Mouse (Mus musculus) ES-E14 (cell line): ENCODE measurements at regions not wholly inside any gene's neighbourhood (a gene's known extent, or its start where the extent isn't known, plus 50 kb on each side); places are given as distances from the start of the nearest gene placed in this dataset.

ENCODE experiments used
- DNase-seq: peaks from one replicate; pipeline ENCODE4 v3.0.0-alpha.2; 2013; ENCODE audit warnings: low read depth, low spot score
- H3K27ac ChIP-seq: 2 replicates; pipeline ENCODE4 v1.5.1; 2012; ENCODE audit warnings: low read depth, mild to moderate bottlenecking, low read length, moderate library complexity, mixed read lengths; ENCODE audit not compliant: poor library complexity, insufficient read depth, severe bottlenecking
- H3K36me3 ChIP-seq: 2 replicates; pipeline ENCODE4 v1.6.1; 2012; ENCODE audit warnings: mild to moderate bottlenecking, low read length, moderate library complexity, mixed read lengths; ENCODE audit not compliant: control insufficient read depth, poor library complexity, insufficient read depth, severe bottlenecking
- H3K4me1 ChIP-seq, 2 experiments: fragments of 150-350 bp in 1 of 2; sonication (generic) in 1 of 2; 2 replicates each; pipeline ENCODE4 v1.6.1; 2012; ENCODE audit warnings: low read length in 2 of 2, mild to moderate bottlenecking in 1 of 2, mixed read lengths in 1 of 2; ENCODE audit not compliant: control insufficient read depth in 2 of 2, insufficient read depth in 2 of 2, poor library complexity in 1 of 2
- H3K4me3 ChIP-seq, 2 experiments: fragments of 150-350 bp in 1 of 2; sonication (generic) in 1 of 2; 2 replicates each; pipeline ENCODE4 v1.5.1; 2012; ENCODE audit warnings: low read length in 2 of 2, low read depth in 1 of 2, mild to moderate bottlenecking in 1 of 2, mixed read lengths in 1 of 2; ENCODE audit not compliant: insufficient read depth in 1 of 2, poor library complexity in 1 of 2, severe bottlenecking in 1 of 2
- H3K9ac ChIP-seq: 2 replicates; pipeline ENCODE4 v1.6.1; 2012; ENCODE audit warnings: low read depth, mild to moderate bottlenecking, low read length, mixed read lengths; ENCODE audit not compliant: poor library complexity, insufficient read depth, severe bottlenecking
- H3K9me3 ChIP-seq: fragments of 150-350 bp; sonication (generic); 2 replicates; pipeline ENCODE4 v1.6.1; 2012; ENCODE audit warnings: low read depth, mild to moderate bottlenecking, low read length; ENCODE audit not compliant: control insufficient read depth, insufficient read depth
- CHD2 ChIP-seq: IDR thresholded peaks from 2 replicates; pipeline ENCODE4 v1.6.1; 2014; ENCODE audit warnings: mild to moderate bottlenecking, low read depth, low read length, inconsistent platforms
- HCFC1 ChIP-seq: IDR thresholded peaks from 2 replicates; pipeline ENCODE4 v1.6.1; 2012; ENCODE audit warnings: low read length, inconsistent platforms, borderline replicate concordance; ENCODE audit not compliant: insufficient read depth
- MAFK ChIP-seq: IDR thresholded peaks from 2 replicates; pipeline ENCODE4 v1.6.1; 2014; ENCODE audit warnings: mild to moderate bottlenecking, low read depth, low read length, inconsistent platforms; ENCODE audit not compliant: insufficient read depth
- ZC3H11A ChIP-seq: IDR thresholded peaks from 2 replicates; pipeline ENCODE4 v1.6.1; 2012; ENCODE audit warnings: low read depth, mild to moderate bottlenecking, inconsistent platforms, low read length, borderline replicate concordance
- ZNF384 ChIP-seq: IDR thresholded peaks from 2 replicates; pipeline ENCODE4 v1.6.1; 2012; ENCODE audit warnings: low read depth, low read length, inconsistent platforms
- in situ Hi-C, 2 experiments: fragments of 600-800 bp; cut with MboI; formaldehyde crosslinking; loops; one replicate each; pipeline ENCODE4 v1.15.1; 2025; ENCODE audit warnings: low sequenced_read_pairs in 2 of 2, inconsistent platforms in 1 of 2; ENCODE audit not compliant: unreplicated experiment in 2 of 2

DNA sequence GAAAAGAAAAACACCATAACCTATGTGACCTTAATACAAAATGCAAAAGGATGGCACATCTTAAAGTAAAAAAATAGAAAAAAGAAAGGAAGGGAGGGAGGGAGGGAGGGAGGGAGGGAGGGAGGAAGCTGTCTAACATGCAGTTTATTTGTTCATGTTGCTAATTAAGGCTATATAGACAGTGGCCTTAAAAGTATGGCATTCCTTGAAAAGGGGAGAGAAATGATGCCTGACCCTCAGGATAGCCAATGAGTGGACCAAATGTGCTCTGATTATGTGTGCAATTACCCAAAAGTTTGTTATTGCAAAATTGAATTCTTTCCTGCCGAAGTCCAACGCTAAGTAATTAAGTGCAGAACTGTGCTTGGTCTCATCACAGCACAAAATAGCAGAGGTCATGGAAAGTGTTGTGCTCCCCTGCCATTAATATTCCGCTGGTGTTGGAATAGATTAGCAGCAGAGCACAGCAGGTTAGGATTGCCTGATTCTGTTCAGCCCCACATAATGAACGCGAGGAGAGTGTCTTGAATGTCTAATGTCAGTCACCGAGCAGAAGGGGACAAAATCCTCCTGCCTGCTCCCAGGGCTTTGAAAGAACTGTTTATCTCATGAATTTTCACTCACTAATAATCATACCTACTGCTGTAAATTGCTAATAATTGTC, 531.7 kb upstream of the Mctp2 start:
- TF ChIP-seq MAFK, result no peak
- TF ChIP-seq CHD2, result no peak
- TF ChIP-seq ZC3H11A, result no peak
- no peak overlapping the region for H3K27ac ChIP-seq
- H3K4me3 ChIP-seq, result no peak overlapping the region
- in situ Hi-C loops, result no loop called here
- DNase-seq, result no peak
- no peaks in the 10 kb centered on the region for H3K36me3 ChIP-seq
- H3K9ac ChIP-seq, result no peak overlapping the region
- no peaks in the 10 kb centered on the region for H3K4me1 ChIP-seq
- no peaks in the 10 kb centered on the region for H3K9me3 ChIP-seq

DNA sequence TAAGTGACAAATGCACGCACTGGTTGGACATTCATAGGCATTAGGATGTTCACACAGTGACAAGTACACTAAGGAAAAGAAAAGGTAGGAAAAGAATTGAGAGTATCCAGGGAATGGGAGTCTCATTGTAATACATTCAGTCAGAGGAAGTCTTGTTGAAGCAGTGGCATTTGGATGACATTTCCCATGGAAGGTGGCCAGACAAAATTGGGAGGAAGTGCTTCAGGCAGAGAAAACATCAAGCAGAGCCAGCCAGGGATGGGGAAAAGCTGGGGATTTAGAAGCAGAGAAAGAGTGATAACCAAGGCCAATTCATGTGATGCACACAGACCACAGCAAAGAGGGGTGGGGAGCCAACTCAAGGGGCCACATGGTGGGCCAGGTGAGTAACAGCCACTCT, 524.0 kb upstream of the Rgma start:
- H3K4me3 ChIP-seq, result no peak overlapping the region
- TF ChIP-seq ZNF384, result no peak
- no peak for TF ChIP-seq CHD2
- no peak for TF ChIP-seq HCFC1
- no peak for TF ChIP-seq MAFK
- TF ChIP-seq ZC3H11A, result no peak
- in situ Hi-C loops, result no loop called here
- H3K27ac ChIP-seq, result no peak overlapping the region
- no peaks in the 10 kb centered on the region for H3K9me3 ChIP-seq
- no peak for DNase-seq
- H3K36me3 ChIP-seq, result no peaks in the 10 kb centered on the region
- no peak overlapping the region for H3K9ac ChIP-seq
- no peaks in the 10 kb centered on the region for H3K4me1 ChIP-seq

DNA sequence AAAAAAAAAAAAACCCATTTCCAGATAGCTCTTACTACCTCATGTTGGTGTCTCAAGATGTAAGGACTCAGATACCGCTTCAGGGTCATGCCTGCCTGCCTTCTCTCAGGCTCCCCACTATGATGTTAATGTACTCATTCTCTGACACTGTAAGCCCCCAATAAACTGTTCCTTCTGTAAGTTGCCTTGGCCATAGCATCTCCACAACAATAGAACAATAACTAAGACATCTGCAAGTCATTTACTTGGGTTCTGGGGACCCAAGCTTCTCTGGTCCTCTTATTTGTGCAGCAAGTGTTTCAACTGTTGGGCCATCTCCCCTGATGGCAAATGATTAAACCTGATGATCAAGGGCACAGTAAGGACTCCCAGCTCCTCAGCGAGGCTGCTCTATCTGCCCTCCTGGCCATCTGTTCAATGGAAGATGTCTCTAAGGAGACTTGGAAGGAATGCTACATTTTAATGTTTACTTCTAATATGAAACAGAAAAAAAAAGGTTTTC, 520.8 kb upstream of the Rgma start:
- no peak overlapping the region for H3K27ac ChIP-seq
- DNase-seq, result peak; percentile 30
- H3K36me3 ChIP-seq, result no peaks in the 10 kb centered on the region
- H3K9me3 ChIP-seq, result no peaks in the 10 kb centered on the region
- in situ Hi-C loops, result no loop called here
- H3K4me3 ChIP-seq, result no peak overlapping the region
- H3K4me1 ChIP-seq, result no peaks in the 10 kb centered on the region
- TF ChIP-seq ZC3H11A (no peak), CHD2 (no peak), ZNF384 (no peak), HCFC1 (no peak), MAFK (no peak)
- H3K9ac ChIP-seq, result no peak overlapping the region

DNA sequence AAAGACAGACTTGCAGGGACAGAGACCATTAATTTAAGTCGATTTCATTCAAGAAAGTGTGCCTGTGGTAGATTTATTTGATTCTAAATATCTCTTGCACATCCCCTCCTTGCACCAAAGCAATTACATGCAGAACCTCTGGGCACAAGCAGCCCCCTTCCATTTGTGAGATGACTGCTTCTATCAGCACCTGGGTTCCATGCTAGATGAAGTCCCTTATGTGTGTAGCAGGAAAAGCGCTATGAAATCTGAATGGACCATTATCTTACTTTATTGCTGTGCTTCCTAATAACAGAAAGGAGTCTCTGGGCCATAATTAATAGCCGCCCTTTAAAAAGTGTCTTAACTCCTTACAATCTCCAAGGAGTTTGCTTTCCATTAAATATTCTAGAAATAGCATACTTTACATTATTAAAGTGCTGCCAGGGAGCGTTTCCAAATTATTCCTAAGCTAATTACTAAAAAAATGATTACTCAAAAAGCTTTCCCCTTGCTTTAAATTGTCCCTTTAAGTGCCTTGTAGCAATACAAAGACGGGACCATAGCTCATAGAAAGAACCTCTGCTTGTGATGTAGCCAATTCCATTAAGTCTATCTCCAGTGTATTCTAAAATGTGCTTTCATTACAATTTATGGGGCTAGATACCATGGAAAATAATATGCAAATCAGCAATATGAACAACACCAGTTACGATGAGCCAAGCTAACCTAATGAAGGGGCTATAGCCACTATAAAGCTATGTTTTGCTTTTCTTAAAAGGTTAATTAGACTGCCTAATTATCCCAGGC, 508.1 kb upstream of the Rgma start:
- Histone ChIP-seq H3K9me3 (no peaks in the 10 kb centered on the region), H3K9ac (no peak overlapping the region), H3K4me1 (no peaks in the 10 kb centered on the region), H3K36me3 (no peaks in the 10 kb centered on the region), H3K27ac (no peak overlapping the region), H3K4me3 (no peak overlapping the region)
- in situ Hi-C loops, result no loop called here
- DNase-seq, result no peak
- TF ChIP-seq ZC3H11A (no peak), ZNF384 (no peak), CHD2 (no peak), HCFC1 (no peak), MAFK (no peak)
